Mouse (Mus musculus) brain, embryonic 14.5 days (tissue): ENCODE measurements around the gene Fam19a1. TPM values are rescaled to one million over a fixed set of nuclear protein-coding genes. Genes with fewer than 3 reads are reported as not detected.

Experiments used
- DNase-seq: peaks from one replicate; pipeline ENCODE4 v3.0.0-alpha.2; 2011; ENCODE audit warnings: low read depth
- CTCF ChIP-seq: fragments of 200-500 bp; IDR thresholded peaks from 2 replicates; pipeline ENCODE4 v1.5.1; 2012; ENCODE audit warnings: inconsistent platforms, mild to moderate bottlenecking, moderate library complexity, borderline replicate concordance; ENCODE audit not compliant: insufficient read depth, insufficient read length; ENCODE audit errors: extremely low read depth
- POLR2A ChIP-seq: fragments of 200-500 bp; IDR thresholded peaks from 2 replicates; pipeline ENCODE4 v1.6.1; 2012; ENCODE audit warnings: mild to moderate bottlenecking, inconsistent platforms, borderline replicate concordance; ENCODE audit not compliant: poor library complexity, insufficient read depth, insufficient read length, severe bottlenecking; ENCODE audit errors: extremely low read depth
- polyA plus RNA-seq: library from polyadenylated mRNA; depleted of rRNA; stranded (reverse); fragments of >200 nt; gene quantifications from 2 replicates; pipeline ENCODE4 v1.2.3, GENCODE M21; 2012

The Fam19a1 gene
- polyA plus RNA-seq, 1 experiment: 5.1 TPM

DNA sequence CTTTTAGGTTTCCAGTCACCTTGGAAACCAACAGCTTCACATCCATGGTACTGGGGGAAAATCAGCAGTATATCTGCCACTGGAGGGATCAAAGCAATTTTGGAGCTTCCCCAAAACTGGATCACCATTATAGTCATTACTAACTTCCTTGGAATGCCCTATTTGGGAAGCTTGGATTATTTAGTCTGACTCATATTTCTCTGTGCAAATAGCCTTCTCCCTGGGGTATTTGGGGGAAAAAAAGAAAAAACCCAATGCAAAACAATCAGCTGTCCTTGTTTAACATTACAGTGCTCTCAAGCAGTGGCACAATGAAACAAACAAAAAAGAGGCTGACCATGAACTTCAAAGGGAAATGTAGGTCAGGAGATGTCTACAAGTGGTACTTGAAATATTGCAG, 155.8 kb downstream of the Fam19a1 start:
- no peak for TF ChIP-seq CTCF
- TF ChIP-seq POLR2A: no peak

DNA sequence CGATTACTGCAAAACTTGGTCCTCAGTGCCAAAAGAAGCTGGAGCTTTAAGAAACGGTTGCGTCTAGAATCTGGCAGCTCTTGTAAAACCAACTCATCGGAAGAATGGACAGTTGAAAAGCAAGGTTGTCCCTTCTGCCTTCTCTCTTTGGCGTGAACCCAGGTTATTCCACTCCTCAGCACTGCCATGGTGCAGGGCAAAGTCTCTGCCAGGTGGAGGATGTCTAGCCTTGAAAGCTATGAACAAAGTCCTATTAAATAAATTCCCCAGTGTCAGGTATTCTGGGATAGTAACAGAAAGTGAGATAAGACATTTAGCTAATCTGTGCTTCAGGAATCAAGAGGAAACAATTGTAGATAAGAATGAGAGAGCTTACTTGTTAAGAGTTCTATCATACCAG, 157.5 kb downstream of the Fam19a1 start:
- TF ChIP-seq POLR2A: no peak
- TF ChIP-seq CTCF: no peak
- DNase-seq: no peak

More for the DNA sequence above, 155.8 kb downstream of the Fam19a1 start:
- no peak for DNase-seq

DNA sequence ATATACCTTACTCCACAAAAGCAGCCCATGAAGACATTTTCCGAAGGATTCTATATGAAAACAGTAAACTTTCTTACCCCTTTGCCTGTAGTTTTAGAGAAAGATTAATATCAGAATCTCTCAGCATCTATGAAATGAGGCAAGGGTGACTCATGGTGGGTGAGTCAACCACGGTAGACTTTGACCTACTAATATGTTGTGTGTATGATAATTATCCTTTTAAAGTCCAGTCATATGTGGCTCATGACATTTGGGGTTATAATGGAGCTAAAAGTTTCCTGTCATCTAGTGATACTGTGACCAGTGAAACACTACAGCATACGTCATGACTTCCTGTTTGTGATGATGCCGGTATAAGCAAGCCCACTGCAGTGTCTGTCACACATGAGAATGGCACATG, 170.8 kb downstream of the Fam19a1 start:
- TF ChIP-seq POLR2A (no peak), CTCF (no peak)
- DNase-seq: no peak

DNA sequence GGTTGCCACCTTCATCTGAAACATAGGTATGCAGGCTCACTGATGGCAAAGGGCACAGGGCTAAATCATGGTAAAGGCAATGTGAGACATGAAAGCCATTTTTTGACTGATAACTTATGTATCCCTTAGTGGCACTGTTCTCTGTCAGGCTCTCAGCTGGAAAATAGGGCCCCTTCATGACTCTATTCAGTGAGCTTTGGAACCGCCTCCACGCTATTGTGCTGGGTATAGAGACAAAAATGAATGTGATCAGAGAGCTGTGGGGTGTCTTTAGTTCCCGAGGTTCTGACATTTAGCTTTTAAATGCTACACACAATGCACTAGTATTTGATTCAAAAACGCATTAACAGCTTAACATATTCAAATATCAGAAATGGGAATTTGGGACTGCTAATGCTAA, 171.6 kb downstream of the Fam19a1 start:
- no peak for TF ChIP-seq POLR2A
- no peak for TF ChIP-seq CTCF
- DNase-seq: peak; percentile 39

DNA sequence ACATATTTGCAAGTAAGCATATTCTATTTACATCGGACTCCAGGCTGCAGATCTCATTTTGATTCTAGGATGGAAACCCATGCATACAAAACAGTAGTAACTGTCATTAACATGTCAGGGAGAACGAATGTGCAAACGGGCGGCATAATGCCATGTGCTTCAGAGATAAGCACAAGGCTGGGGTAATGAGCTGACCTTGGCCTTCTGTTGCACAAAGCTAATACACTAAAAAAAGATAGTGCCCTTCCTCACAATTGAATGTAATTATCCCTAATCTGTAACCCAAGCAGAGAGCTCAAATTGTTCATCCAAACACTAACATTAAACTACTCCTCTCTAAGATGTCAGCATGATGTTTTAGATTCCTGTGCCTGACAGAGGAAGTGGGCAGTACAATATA, 173.3 kb downstream of the Fam19a1 start:
- DNase-seq: peak; percentile 89

DNA sequence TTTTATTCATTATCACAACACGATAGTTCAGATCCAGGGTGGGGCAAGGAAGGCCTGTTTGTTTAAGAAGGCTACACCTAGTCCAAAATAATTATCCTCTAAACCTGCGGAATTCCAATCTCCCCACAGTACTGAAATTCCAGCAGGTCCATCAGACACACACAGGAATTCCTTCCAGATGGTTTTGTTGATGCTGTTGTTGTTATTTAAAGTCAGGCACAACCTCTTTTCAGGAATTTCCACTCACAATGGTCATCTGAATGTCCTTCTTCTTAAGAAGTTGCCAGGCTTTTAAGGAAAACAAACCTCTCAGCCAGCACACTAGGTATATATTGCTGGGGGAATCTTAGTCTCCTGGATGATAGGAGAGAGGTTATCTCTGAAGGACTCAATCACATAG, 174.4 kb downstream of the Fam19a1 start:
- TF ChIP-seq CTCF (no peak), POLR2A (no peak)

More for the DNA sequence above, 173.3 kb downstream of the Fam19a1 start:
- TF ChIP-seq POLR2A: no peak
- TF ChIP-seq CTCF: no peak

DNA sequence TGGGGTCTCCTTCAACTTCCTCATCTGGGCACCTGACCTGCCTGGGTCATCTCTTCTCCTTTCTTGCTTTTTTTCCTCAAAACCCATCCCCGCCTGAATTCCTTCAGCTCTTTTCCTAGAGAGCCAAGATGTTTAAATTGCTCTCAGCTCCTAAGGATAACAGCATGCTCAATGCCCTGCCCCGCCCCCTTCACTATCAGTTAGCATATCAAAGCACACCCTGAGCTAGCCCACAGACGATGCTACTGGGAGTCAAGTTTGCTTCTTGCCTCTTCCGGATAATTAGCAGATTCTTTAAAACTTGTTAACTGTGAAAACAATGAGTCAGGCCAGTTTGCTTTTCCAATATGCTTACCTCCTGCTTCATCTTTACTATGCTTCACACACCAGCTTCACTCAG, 176.7 kb downstream of the Fam19a1 start:
- no peak for DNase-seq
- TF ChIP-seq POLR2A (no peak), CTCF (no peak)

More for the DNA sequence above, 174.4 kb downstream of the Fam19a1 start:
- DNase-seq: no peak

DNA sequence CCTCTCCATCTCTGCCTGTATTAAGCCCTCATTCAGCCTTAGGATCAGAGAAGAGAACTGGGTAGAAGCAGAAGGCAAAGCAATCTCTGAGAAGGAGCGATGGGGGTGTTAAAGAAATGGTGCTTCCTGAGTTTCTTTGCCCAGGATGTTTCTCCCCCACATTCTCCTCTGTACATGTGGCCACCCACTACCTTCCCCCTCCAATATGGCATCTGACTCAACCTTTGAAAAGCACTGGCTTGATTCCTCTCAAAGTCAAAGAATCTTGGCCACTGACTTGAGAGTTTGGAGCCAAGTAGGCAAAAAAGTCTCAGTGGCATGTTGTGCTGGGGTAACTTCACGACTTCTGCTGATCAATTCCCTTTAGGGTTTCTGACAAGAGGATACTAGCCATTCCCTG, 234.5 kb downstream of the Fam19a1 start:
- TF ChIP-seq CTCF (no peak), POLR2A (no peak)
- no peak for DNase-seq

DNA sequence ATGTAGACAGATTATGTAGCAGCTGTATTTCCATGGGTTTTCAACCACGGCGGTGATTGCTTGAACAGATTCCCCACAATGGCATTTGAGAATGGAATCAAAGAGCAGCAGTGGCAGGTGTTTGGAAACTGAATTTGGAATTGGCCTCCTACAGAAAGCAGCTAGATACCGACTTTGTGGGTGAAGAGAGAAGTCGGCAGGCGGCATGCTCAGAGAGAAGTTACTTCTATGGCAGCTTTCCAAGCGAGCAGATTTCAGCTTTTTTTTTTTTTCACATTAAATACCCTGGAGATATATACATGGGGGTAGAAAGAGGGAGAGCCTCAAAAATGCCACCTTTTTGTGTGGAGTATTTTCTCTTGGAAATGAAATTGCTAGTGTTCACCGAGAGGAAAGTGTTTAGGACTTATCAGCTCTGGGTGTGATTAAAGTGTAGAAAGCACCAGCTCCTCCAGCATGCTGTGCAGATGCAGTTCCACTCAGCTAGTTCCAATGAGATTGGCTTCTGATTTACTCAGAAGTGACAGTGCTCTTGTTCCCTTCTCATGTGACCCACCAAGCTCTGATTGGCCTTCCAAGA, 236.6 kb downstream of the Fam19a1 start:
- no peak for TF ChIP-seq CTCF
- no peak for TF ChIP-seq POLR2A
- DNase-seq: peak; percentile 62

DNA sequence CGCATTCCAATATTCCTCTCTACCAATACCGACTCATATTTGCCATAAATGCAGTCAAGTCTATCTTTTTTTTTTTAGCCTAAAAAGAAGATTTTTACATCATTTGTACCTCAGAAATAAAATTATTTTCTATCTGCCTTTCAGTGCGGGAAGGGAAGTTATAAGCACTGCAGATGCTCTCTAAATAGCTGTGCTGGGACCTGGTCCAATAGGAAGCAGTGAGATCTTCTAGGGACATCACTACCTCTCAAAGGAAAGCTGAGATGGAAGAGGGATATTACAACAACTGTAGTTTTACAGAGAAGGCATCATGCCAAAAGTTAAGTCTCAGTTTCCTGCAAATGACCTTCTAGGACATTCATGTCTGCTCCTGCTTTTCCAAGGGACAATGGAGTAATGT, 256.6 kb downstream of the Fam19a1 start:
- no peak for DNase-seq
- TF ChIP-seq POLR2A (no peak), CTCF (no peak)

DNA sequence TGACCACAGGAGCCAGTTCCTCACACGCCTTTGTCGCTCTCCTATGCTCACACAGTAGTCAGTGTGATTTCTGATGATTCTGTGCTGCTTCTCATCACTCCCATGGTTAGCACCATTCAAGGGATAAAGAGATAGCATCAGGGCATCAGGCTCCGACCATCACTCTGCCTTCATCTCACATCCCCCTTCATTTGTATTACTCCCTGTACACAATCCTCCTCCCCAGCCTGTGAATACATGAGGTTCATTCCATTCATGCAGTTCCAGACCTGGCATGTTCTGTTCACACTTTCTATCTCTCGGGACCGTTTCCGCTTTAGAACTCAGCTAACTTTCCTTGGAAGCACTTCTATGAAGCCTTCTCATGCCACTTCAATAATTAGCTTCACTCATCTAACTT, 259.9 kb downstream of the Fam19a1 start:
- DNase-seq: peak; percentile 24
- TF ChIP-seq CTCF (no peak), POLR2A (no peak)

DNA sequence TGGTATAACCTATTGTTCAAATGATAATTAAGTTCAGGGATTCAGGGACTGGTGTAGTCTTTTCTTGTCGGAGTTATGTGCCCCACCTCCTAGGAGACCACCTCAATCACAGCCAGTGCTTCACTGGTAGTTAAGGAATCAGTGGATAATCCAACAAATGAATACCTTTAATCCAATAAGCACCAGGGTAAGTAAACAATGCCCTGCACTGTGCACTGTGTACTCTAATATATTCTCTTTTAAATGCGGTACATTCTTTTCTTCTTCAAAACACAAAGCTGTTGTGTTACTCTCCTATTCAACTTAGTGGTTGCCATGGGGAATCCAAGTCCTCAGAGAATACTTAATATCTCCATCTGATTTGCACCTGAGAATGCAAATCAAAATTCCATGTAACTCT, 260.3 kb downstream of the Fam19a1 start:
- TF ChIP-seq POLR2A: no peak
- no peak for TF ChIP-seq CTCF
- peak; percentile 36 for DNase-seq
